Mouse (Mus musculus) erythroblast, embryonic 14.5 days (primary cell): ENCODE measurements around the gene Mmp28.

ENCODE experiments used
- GATA1 ChIP-seq: IDR thresholded peaks from 2 replicates; pipeline ENCODE4 v1.6.1; 2012; ENCODE audit warnings: low read length, inconsistent platforms, mixed read lengths
- TAL1 ChIP-seq: IDR thresholded peaks from 3 replicates; pipeline ENCODE4 v1.6.1; 2012; ENCODE audit warnings: low read length, inconsistent platforms, mixed read lengths

DNA sequence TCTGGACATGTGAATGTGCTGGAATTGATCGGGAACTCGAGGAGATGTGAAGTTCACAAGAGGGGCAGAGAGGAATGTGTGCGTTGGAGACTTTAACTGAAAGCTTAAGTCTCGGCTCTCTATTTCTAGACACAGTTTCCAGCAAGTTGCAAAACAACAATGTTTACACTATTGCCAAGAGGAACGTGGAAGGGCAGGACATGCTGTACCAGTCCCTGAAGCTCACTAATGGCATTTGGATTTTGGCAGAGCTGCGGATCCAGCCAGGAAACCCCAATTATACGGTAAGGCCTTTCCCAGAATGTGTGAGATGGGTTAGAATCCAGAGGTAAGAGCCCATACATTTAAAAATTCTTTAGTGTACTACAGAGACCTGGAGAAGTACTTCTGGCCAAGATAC, 65.2 kb downstream of the Mmp28 start:
- no peak for TF ChIP-seq TAL1
- no peak for TF ChIP-seq GATA1
